Mouse (Mus musculus) spleen, adult 18-20 months (tissue): Measurements from ENCODE around the gene Olfr190.
"Not testable (repeated sequence)": the region's sequence is repeated elsewhere in the genome, so short reads cannot be mapped to it uniquely, and the experiment has no call there.

Experiments
- DNase-seq, 2 experiments: peaks; one replicate each; pipeline ENCODE4 v3.0.0; 2022; ENCODE audit warnings: mixed read lengths in 2 of 2

Gene Olfr190

DNA sequence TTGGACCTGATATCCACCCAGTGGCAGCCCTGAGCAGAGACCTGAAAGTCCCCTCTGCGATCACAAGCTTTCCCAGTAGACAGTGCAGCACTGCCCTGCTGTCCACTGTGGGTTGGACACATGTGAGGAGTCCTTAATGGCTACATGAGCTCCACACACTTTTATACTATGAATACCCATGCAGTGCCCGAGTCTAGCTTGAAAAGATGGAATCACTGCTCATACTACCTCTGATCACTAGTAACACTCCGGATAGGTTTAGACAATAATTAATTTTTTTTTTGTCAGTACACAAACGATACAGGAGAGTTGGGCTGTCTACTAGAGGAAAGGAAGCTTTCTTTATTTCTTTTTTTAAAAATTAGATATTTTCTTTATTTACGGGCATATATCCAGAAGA is at the start of gene Olfr190:
Gene Olfr190, minus strand, starts transcription at position 101 of the 400 bp plus-strand sequence.
- no peak for DNase-seq

DNA sequence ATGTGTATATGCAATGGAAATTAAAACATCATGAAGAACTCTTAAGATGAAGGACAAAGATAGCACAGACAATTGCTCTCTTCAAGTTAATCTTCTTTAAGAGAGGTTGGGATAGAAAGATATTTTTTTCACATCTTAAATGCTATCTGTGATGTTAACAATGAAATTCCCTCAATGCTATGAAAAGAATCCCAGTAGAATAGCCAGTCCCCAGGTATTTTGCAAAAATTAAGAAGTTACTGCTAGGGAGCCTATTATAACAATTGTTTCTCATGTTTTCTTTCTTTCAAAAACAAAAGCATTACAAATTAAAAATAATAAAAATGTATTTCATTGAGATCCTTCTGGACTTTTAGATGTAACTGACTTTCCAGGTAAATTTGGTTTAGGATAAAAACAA is 43.2 kb upstream of the Olfr190 start, which contains the start of gene Olfr194:
Gene Olfr194, minus strand, starts transcription at position 101 of the 400 bp plus-strand sequence.
- DNase-seq = no peak

DNA sequence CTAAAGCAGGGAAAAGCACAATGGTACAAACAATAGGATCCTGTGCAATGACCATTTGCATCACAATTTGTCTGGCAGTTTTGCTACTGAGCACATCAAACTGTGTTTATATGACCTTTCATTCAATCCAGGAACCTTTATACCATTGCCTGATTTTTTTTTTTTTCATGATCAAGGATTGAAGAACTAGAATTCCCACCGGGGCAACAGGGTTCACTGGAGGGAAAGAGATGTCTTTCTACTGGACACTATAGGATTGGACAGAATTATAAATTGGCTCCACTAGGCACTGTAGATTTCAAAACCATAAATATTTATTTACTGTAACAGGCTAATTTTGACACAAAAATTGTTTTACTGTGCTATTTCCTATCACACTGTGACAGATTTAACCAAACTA is 34.0 kb upstream of the Olfr190 start, which contains the start of gene Olfr193:
Gene Olfr193, minus strand, starts transcription at position 101 of the 400 bp plus-strand sequence.
- DNase-seq = no peak

GRCm38 (mm10) chr16:59108522-59108921 is 30.7 kb upstream of the Olfr190 start:
- DNase-seq = not testable (repeated sequence)

DNA sequence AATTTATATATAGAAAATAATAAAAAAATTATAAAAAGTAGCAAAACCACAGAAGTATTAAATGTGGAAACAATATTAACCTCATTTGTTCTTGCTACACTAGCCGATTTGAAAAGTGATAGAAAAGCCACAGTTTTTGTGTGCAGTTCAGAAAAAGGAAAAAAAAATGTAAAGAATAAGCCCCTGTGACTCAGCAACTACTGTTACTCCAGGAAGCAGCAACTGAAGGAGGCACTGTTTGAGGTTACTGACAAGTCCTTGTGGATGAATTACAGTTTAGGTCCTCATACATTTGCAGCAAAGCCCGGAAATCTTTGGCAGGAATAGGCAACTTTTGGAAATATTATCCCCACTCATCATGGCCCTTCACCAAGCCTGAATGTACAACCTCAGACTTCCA is 27.5 kb upstream of the Olfr190 start:
- no peak for DNase-seq

- not testable (repeated sequence) for DNase-seq
Measured at GRCm38 (mm10) chr16:59089722-59090121, 11.9 kb upstream of the Olfr190 start, which contains the start of gene Olfr191. Gene Olfr191, minus strand, starts transcription at chr16:59089822.

- not testable (repeated sequence) for DNase-seq
Measured at GRCm38 (mm10) chr16:59081113-59081512, 3.3 kb upstream of the Olfr190 start.

- no peak for DNase-seq
Measured at GRCm38 (mm10) chr16:59073520-59073919, 4.3 kb downstream of the Olfr190 start.

DNA sequence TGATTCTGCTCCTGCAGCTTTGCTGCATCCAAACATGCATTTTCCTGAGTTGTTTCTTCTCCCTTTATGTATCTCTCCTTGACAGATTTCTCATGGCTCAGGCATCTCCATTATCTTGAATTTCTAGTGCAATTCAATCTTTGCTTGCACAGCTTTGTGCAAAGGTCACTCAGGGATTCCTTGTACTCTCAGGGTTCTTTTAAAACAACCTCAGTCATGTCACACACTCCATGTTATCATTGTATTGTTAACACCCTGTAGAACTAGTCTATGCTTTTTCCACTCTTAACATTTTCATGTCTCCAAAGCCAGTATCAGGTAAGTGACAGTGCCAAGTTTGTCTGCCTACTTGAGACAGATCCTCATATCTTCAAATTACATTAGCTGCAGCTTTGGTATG is 6.0 kb downstream of the Olfr190 start:
- no peak for DNase-seq

GRCm38 (mm10) chr16:59062411-59062810 is 15.4 kb downstream of the Olfr190 start:
- DNase-seq = not testable (repeated sequence)

DNA sequence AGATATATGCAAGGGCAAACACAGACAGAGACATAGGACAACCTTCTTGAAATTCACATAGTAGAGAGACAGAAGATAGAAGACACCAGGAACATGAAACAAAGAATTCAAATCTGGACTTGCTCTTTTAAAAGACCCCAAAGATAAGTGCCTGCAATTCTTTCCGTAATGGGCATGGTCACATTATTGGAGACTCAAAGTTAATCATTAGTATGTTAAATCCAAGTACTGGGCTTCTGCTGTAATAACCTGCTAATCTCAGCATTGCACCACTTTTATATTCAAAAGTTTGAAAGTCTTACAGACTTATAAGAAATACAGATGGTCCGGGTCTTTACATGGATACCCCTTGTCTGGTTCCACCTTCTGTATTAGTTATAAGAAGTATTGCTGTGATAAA is 28.5 kb downstream of the Olfr190 start:
- DNase-seq = not testable (repeated sequence)

DNA sequence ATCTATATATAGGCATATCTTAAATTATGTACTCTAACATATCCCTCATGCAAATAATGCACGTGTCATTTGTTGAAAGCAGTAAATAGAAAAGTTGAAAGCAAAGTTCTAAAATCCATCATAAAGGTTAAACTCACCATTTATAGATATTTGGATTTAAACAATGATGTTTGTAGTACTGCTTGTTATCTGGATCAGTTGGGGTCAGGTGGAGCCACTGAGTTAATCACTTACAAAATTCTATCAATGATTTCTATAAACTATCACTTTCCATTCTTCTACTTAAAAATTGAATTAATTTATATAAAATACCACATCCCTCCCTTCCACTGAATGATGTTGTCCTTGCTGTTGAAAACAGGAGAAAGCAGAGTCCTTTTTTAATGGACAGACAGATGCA is 28.9 kb downstream of the Olfr190 start:
- no peak for DNase-seq

GRCm38 (mm10) chr16:59047579-59047978 is 30.2 kb downstream of the Olfr190 start:
- no peak for DNase-seq

GRCm38 (mm10) chr16:59045835-59046234 is 32.0 kb downstream of the Olfr190 start:
- DNase-seq = no peak

DNA sequence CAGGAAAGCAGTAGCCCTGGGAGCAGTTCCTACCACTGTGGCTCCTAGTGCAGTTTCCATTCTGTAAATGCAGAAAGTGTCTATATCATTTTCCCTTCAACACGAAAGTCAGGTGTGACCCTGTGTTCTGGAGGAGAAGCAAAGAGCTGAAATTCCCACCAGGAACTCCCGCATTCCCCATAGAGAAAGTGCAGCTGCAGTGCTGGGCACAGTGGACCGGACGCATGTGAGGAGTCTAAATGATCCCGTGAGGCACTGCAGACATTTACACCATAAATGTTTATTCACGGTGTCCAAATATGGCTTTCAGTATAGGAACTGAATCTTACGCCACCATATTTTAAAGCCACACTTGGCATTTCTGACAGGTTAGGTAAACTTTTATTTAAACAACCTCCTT is 38.1 kb downstream of the Olfr190 start, which contains the start of gene Olfr187:
Gene Olfr187, minus strand, starts transcription at position 58 of the 400 bp plus-strand sequence.
- no peak for DNase-seq

GRCm38 (mm10) chr16:59030191-59030590 is 47.6 kb downstream of the Olfr190 start, which contains the start of gene Olfr186:
Gene Olfr186, minus strand, starts transcription at chr16:59030291.
- DNase-seq = no peak
